Mouse (Mus musculus): ENCODE measurements around the gene Vwa8.

- TF ChIP-seq CTCF (IDR thresholded peaks at IDR 0.05) (no peak), EP300 (IDR thresholded peaks at IDR 0.05) (no peak)
Observed at GRCm38 (mm10) chr14:78802378-78802777, 46.5 kb upstream of the Vwa8 start.
